Mouse (Mus musculus): ENCODE results near the gene Mybpc3. TPM values are rescaled to one million over a fixed set of nuclear protein-coding genes. Genes with fewer than 3 reads are reported as not detected.

Gene Mybpc3
- total RNA-seq, 2 experiments from 2014 or later, result 0.20 to 0.23 TPM

GRCm38 (mm10) chr2:91119061-91119460 is 1.1 kb downstream of the Mybpc3 start:
- DNase-seq (ENCODE audit: extremely low spot score in 1 of 2, low spot score in 1 of 2), result no peak

GRCm38 (mm10) chr2:91119551-91119950 is 1.6 kb downstream of the Mybpc3 start:
- no peak for DNase-seq (ENCODE audit: extremely low spot score in 1 of 2, low spot score in 1 of 2)

- DNase-seq (ENCODE audit: extremely low spot score in 1 of 2, low spot score in 1 of 2), result no peak
These were observed 2.3 kb downstream of the Mybpc3 start for GRCm38 (mm10) chr2:91120261-91120671.

- no peak for DNase-seq (ENCODE audit: extremely low spot score in 1 of 2, low spot score in 1 of 2)
These were observed 3.1 kb downstream of the Mybpc3 start for GRCm38 (mm10) chr2:91121011-91121410.

GRCm38 (mm10) chr2:91121497-91121896 is 3.6 kb downstream of the Mybpc3 start:
- no peak for DNase-seq (ENCODE audit: extremely low spot score in 1 of 2, low spot score in 1 of 2)

- DNase-seq (ENCODE audit: extremely low spot score in 1 of 2, low spot score in 1 of 2), result no peak
These were observed 5.6 kb downstream of the Mybpc3 start for GRCm38 (mm10) chr2:91123521-91123920.

GRCm38 (mm10) chr2:91125101-91125500 is 7.2 kb downstream of the Mybpc3 start:
- DNase-seq (ENCODE audit: extremely low spot score in 1 of 2, low spot score in 1 of 2), result no peak

- no peak for DNase-seq (ENCODE audit: extremely low spot score in 1 of 2, low spot score in 1 of 2)
These were observed 10.8 kb downstream of the Mybpc3 start for GRCm38 (mm10) chr2:91128761-91129160.

GRCm38 (mm10) chr2:91130126-91130525 is 12.2 kb downstream of the Mybpc3 start:
- no peak for DNase-seq (ENCODE audit: extremely low spot score in 1 of 2, low spot score in 1 of 2)

- DNase-seq (ENCODE audit: extremely low spot score in 1 of 2, low spot score in 1 of 2), result no peak
These were observed 13.3 kb downstream of the Mybpc3 start for GRCm38 (mm10) chr2:91131251-91131650.

GRCm38 (mm10) chr2:91132035-91132434 is 14.1 kb downstream of the Mybpc3 start:
- no peak for DNase-seq (ENCODE audit: extremely low spot score in 1 of 2, low spot score in 1 of 2)

GRCm38 (mm10) chr2:91136513-91137412 is 18.8 kb downstream of the Mybpc3 start:
- DNase-seq (ENCODE audit: extremely low spot score in 1 of 2, low spot score in 1 of 2), result no peak

- DNase-seq (ENCODE audit: extremely low spot score in 1 of 2, low spot score in 1 of 2), result no peak
These were observed 19.5 kb downstream of the Mybpc3 start for GRCm38 (mm10) chr2:91137481-91137880.

- DNase-seq (ENCODE audit: extremely low spot score in 1 of 2, low spot score in 1 of 2), result no peak
These were observed 21.4 kb downstream of the Mybpc3 start for GRCm38 (mm10) chr2:91139311-91139710.

- no peak for DNase-seq (ENCODE audit: extremely low spot score in 1 of 2, low spot score in 1 of 2)
These were observed 21.8 kb downstream of the Mybpc3 start for GRCm38 (mm10) chr2:91139764-91140163.

GRCm38 (mm10) chr2:91142920-91143319 is 25.0 kb downstream of the Mybpc3 start:
- no peak for DNase-seq (ENCODE audit: extremely low spot score in 1 of 2, low spot score in 1 of 2)

- no peak for DNase-seq (ENCODE audit: extremely low spot score in 1 of 2, low spot score in 1 of 2)
These were observed 25.5 kb downstream of the Mybpc3 start for GRCm38 (mm10) chr2:91143401-91143800.

- DNase-seq (ENCODE audit: extremely low spot score in 1 of 2, low spot score in 1 of 2), result no peak
These were observed 30.2 kb downstream of the Mybpc3 start for GRCm38 (mm10) chr2:91148101-91148500.

GRCm38 (mm10) chr2:91151331-91151730 is 33.4 kb downstream of the Mybpc3 start:
- DNase-seq (ENCODE audit: extremely low spot score in 1 of 2, low spot score in 1 of 2), result no peak

GRCm38 (mm10) chr2:91152885-91153377 is 35.0 kb downstream of the Mybpc3 start:
- DNase-seq (ENCODE audit: extremely low spot score in 1 of 2, low spot score in 1 of 2), result no peak

GRCm38 (mm10) chr2:91154091-91154490 is 36.1 kb downstream of the Mybpc3 start:
- DNase-seq (ENCODE audit: extremely low spot score in 1 of 2, low spot score in 1 of 2), result no peak
